Mouse (Mus musculus): Measurements from ENCODE around the gene 2810408A11Rik.
"Not testable (repeated sequence)": the region's sequence is repeated elsewhere in the genome, so short reads cannot be mapped to it uniquely, and the experiment has no call there.

2810408A11Rik gene

GRCm38 (mm10) chr11:69880853-69881603, 19.8 kb downstream of the 2810408A11Rik start, which contains the start of gene Kctd11:
Kctd11 (minus strand) TSS chr11:69881406.
- peak; percentile 98 for DNase-seq (ENCODE audit: inconsistent ontology term)

GRCm38 (mm10) chr11:69880506-69880852, 20.3 kb downstream of the 2810408A11Rik start:
- peak; percentile 88 for DNase-seq (ENCODE audit: inconsistent ontology term)

GRCm38 (mm10) chr11:69879711-69880110, 21.1 kb downstream of the 2810408A11Rik start:
- DNase-seq (ENCODE audit: inconsistent ontology term) = no peak

- no peak for DNase-seq (ENCODE audit: inconsistent ontology term)
Observed at GRCm38 (mm10) chr11:69878952-69879351, 21.8 kb downstream of the 2810408A11Rik start.

- DNase-seq (ENCODE audit: inconsistent ontology term) = no peak
Observed at GRCm38 (mm10) chr11:69878399-69878798, 22.4 kb downstream of the 2810408A11Rik start.

- no peak for DNase-seq (ENCODE audit: inconsistent ontology term)
Observed at GRCm38 (mm10) chr11:69877878-69878277, 22.9 kb downstream of the 2810408A11Rik start, which contains the start of gene Tmem95. Tmem95 (minus strand) TSS chr11:69878018.

- peak; percentile 85 for DNase-seq (ENCODE audit: inconsistent ontology term)
Observed at GRCm38 (mm10) chr11:69876867-69877266, 23.9 kb downstream of the 2810408A11Rik start.

- peak; percentile 65 for DNase-seq (ENCODE audit: inconsistent ontology term)
Observed at GRCm38 (mm10) chr11:69876186-69876585, 24.6 kb downstream of the 2810408A11Rik start.

GRCm38 (mm10) chr11:69872451-69872850, 28.3 kb downstream of the 2810408A11Rik start:
- DNase-seq (ENCODE audit: inconsistent ontology term) = no peak

GRCm38 (mm10) chr11:69871822-69872221, 29.0 kb downstream of the 2810408A11Rik start:
- DNase-seq (ENCODE audit: inconsistent ontology term) = no peak

- no peak for DNase-seq (ENCODE audit: inconsistent ontology term)
Observed at GRCm38 (mm10) chr11:69870289-69871069, 30.3 kb downstream of the 2810408A11Rik start.

- no peak for DNase-seq (ENCODE audit: inconsistent ontology term)
Observed at GRCm38 (mm10) chr11:69867335-69867734, 33.5 kb downstream of the 2810408A11Rik start.

GRCm38 (mm10) chr11:69865561-69865960, 35.2 kb downstream of the 2810408A11Rik start:
- DNase-seq (ENCODE audit: inconsistent ontology term) = no peak

- no peak for DNase-seq (ENCODE audit: inconsistent ontology term)
Observed at GRCm38 (mm10) chr11:69864138-69864860, 36.5 kb downstream of the 2810408A11Rik start.

- not testable (repeated sequence) for DNase-seq (ENCODE audit: inconsistent ontology term)
Observed at GRCm38 (mm10) chr11:69863729-69864128, 37.1 kb downstream of the 2810408A11Rik start.

- DNase-seq (ENCODE audit: inconsistent ontology term) = no peak
Observed at GRCm38 (mm10) chr11:69858113-69858998, 42.4 kb downstream of the 2810408A11Rik start, which contains the start of gene Tnk1. Tnk1 (minus strand) TSS chr11:69858730.

GRCm38 (mm10) chr11:69855347-69855746, 45.4 kb downstream of the 2810408A11Rik start:
- DNase-seq (ENCODE audit: inconsistent ontology term) = peak; percentile 22

GRCm38 (mm10) chr11:69854680-69855079, 46.1 kb downstream of the 2810408A11Rik start:
- DNase-seq (ENCODE audit: inconsistent ontology term) = no peak

- no peak for DNase-seq (ENCODE audit: inconsistent ontology term)
Observed at GRCm38 (mm10) chr11:69853994-69854393, 46.8 kb downstream of the 2810408A11Rik start.

- DNase-seq (ENCODE audit: inconsistent ontology term) = no peak
Observed at GRCm38 (mm10) chr11:69850754-69851153, 50.0 kb downstream of the 2810408A11Rik start.

GRCm38 (mm10) chr11:69849884-69850283, 50.9 kb downstream of the 2810408A11Rik start:
- DNase-seq (ENCODE audit: inconsistent ontology term) = no peak
